Mouse (Mus musculus) brain, embryonic 18.5 days (tissue): ENCODE results near the gene Ankrd17.

Source experiments
- DNase-seq: peaks from one replicate; pipeline ENCODE4 v3.0.0-alpha.2; 2012; ENCODE audit warnings: low read depth, low spot score

The Ankrd17 gene

DNA sequence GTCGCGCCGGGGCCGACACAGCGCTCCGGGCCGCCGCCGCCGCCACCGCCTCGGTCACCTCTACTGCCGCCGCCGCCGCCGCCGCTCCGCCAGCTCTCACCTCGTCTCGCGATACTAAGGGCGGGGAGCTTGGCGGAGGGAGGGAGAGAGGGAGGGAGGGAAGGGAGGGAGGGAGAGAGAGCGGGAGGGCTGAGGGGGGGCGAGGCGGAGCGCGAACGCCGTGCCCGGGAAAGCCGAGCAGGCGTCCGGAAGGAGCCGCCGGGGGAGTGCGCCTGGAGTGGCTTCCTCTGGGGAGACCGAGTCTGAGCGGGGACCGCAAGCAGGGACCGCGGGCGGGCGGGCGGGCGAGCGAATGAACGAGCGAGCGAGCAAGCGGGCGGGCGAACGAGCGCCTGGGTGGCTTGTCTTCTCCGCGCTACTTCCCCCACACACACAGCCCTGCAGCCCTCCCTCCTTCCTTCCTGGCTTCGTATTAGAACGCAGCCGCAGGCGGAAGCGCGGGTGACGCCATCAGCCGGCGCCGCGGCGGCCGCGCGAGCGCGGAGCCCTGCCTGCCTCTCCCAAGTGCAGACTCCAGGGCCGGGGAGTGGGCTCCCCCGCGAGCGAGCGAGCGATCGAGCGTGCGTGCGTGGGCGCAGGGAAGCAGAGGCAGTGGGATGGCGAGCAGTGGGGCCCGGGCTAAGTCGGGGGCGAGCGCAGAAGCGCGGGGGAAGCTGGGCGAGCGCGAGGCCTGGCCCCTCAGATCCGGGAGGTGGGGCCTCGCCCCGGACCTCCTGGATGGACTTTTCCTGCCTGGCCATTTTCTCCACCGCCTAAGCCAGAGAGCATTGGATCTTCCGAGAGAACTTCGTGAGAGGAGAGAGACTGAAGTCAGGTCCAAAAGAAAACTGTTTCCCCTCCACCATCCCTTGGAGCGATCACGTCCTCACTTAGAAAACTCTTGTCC is at the start of gene Ankrd17:
Gene Ankrd17 (minus strand): TSS at position 457 of the 946 bp plus-strand sequence.
- DNase-seq, result peak; percentile 88

DNA sequence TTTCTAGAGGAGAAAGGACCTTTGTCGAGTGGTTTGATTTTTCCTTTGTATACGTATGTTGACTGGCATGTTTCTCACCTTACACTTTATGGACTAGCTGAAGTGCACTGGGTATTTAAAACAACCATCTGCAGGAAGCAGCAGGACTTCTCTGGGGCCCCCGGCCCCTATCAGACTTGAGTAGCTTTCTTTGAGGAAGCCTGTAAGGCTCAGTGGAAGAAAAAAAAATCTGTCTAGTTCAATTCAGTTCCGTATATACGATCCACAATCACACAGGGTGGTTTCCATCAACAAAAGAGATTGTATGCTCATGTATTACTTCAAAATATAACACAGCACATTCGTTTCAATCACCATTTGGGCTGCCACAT is 48.5 kb upstream of the Ankrd17 start:
- DNase-seq, result no peak

DNA sequence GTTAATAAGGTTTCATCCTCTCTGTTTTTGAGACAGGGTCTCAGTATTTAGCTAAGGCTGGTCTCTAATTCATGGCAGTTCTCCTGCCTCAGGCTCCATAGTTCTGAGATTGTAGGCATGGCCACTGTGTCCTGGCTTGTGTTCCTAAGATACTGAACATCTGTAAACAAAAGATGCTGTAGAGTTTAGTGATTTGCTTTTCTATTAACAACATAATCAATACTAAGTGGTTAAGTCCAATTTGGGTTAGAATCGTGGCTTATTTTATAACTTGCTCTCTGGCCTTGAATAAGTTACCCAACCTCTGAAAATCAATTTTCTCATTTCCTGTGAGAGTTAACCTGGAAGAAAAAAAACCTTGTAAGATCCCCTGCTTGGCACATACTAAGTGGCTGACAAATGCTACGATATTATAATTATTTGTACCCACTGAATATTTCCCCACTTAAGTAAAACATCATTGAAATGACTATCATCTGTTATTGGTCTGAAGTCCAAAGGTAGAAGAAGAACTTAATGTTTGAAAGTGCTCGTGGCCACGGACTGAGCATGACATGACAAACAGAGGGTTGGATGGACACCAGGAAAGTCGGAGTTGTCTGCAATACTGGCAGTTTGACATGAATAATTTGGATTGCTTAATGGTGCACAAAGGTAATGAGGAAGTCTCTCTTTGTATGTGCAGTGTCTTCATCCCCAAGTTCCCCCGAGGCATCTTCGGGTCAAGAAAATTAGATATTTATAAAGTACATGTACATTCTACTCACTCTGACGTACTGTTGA is 48.0 kb upstream of the Ankrd17 start:
- no peak for DNase-seq

DNA sequence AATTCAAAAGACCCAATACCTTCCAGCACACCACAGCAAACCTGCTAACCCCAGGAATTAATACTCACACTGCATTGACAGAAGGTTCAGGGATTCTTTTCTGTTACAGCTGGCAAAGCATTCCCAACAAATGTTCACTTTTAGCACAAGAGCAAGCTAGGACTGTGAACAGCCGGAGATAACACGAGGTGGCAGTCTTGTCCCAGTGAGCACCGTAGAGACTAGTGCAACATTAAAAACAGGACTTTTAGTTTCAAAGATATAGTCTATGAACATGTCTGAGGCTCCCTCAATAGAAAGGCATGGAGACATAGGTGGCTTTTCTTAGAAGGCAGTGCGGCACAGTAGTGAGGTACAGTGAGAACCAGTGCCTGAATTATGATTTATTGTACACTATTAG is 38.8 kb upstream of the Ankrd17 start:
- peak; percentile 4 for DNase-seq

DNA sequence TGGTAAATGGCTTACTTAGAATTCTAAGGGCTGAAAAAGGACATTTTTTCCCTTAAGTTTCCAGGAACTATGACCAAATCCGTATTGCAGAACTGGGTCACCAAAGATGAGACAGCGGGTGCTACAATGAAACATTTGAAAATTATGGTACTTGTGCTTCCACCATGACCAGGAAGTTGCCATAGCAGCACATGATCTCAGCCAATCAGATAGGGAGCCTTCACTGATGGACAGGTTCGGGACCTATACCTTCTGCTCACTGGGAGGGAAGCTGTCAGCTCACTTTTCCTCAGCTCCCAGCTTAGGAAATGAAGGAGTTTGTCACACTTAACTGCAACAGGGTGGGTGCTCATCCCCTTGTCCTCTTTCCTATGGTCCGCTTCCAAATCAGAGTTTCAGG is 30.4 kb upstream of the Ankrd17 start:
- DNase-seq, result no peak

DNA sequence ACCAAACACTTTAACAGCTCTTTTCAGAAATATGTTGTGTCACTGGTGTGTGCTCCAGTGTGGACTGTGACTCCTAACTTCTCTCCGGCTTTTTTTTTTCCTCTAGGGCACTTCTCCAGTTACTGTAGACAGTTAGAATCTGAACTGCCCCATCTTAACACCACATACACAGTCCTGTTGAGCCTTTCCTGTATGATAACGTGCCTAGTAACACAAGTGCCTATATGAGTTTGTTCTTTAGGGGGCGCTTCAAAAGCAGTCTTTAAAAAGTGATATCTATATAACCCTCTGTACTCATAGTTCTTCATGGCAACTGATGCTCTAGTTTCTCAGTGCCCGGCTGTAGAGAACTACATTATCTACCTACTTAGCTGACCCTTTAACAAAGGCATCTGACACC is 27.9 kb upstream of the Ankrd17 start:
- DNase-seq, result no peak

DNA sequence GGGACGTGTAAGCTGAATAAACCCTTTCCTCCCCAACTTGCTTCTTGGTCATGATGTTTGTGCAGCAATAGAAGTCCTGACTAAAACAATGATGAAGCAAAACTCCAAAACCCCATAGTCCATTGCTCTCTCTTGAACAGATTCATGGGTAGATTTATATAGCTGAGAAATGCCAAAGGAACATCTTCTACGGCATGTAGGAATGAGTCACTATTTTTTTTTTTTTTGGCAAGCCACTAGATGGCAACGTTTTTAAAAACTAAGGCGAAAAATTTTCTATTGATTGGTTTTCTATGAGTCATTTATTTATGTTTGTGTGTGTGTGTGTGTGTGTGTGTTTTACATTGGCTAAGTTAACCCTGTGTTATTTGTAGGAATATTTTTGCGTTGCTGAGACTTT is 27.4 kb upstream of the Ankrd17 start:
- no peak for DNase-seq

DNA sequence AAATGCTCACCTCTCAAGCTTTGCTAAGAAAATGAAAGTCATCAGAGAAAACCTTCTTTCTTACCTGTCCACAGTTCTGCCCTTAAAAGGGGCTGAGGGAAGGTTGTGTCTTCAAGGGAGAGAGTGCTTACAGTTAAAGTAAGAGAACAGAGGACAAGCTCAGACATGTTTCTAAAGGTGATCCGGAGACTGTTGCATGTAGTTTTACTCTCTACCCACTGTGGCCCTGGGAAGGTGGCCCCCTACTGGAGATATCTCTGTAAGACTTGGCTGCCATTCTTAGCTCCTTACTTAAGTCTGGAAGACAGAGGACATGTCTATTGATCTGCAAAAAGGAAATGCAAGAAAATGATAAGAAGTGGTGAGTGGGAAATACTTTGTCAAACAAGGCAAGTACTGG is 16.7 kb upstream of the Ankrd17 start:
- no peak for DNase-seq

DNA sequence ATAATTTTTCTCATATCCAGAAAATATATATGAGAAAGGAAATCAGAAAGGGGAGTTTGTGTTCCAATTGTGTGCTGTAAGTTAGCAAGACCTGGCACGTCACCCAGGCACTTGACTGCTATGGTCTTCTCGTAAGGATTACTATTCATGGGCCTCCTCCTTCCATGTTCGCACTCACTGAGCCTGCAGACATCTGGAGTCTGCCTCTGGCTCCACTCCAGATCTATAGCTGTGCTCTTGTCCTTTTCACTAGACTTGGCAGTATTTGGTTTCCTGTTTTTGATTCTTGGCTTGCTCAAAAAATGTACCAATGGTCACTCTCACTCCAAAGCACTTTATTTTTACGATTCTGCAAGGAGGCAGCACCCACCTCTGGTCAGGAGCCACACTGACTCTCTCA is 15.1 kb upstream of the Ankrd17 start:
- DNase-seq, result no peak

DNA sequence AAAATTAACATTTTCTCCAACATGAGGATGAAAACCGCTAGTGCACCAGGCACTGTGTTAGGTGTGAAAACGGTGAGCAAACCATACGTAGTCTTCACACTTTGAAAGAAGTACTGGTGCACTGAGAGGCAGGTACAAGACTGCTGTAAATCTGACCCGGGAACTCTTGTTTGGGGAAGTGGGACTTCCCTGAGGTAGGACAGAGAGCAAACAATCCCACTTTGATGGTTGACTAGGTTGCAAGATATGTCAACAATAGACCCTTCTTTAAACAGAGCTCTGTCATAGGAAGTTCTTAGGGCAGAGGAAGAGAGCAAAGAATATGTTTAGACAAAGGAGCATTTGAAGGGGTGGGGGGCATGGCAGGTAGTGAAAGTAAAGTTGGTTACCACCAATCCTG is 7.3 kb upstream of the Ankrd17 start:
- DNase-seq, result no peak

DNA sequence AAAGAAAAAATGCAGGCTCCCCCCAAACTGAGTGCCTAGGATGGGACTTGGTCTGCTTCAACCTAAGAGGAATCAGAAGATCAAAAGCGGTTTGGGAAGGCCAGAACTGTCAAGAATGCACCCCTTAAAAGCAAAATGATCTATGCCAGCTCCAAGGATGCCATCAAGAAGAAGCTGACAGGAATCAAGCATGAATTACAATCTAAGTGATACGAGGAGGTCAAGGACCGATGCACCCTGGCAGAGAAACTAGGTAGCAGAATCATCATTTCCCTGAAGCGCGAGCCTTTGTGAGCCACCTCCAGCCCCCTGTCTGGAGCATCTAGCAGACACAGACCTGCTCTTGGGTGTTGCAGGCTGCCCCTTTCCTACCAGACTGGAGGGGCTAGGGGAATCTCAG is 4.0 kb upstream of the Ankrd17 start:
- DNase-seq, result no peak

DNA sequence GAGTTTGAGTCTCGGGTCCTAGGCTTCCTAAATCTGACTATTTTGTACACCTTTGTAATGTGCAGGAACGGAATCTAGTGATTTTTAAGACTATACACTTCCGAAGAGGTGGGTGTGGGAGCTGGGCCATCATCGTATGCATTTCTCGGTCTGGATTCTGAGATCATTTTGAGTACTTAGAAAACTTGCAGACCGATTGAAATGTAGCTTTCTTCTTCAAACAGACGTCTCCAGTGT is 608 bp upstream of the Ankrd17 start, which contains the start of gene Gm9958:
Gene Gm9958 (plus strand): TSS at position 138 of the 237 bp plus-strand sequence.
- DNase-seq, result no peak

DNA sequence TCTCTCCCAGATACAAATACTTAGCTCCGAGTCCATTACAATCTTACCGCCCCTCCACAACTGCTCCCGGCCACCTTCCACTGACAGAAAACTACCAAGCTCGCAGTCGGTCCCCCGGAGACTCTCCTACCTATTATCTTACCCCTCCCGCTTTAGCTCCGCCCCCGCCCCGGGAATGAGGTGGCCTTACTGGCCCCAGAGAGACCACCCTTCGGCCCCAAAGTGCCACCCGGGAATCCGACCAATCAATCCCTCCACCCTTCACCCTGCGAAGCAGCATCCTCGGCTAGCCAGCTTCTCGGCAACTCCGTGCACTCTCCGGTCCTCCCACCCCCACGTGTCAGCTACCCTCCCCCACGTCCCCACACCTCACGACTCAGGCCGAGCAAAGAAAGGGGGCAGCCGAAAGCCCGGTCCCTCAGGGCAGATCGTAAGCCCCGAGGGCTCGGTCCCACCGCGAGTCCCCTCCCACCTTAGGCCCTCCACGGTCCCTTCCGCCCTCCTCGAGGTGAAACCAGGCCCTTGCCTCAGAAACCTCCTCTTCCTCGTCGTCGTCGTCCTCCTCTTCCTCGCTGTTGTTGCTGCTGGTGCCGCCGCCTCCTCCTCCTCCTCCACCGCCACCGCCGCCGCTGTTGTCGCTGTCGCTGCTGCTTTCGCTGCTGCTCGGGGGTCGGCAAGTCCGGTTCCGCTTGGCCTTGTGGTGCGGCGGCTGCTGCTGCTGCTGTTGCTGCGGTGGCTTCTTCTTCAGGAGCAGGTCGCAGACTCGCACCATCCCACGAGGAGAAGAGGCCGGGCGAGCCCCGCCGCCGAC is 1.0 kb downstream of the Ankrd17 start:
- no peak for DNase-seq

DNA sequence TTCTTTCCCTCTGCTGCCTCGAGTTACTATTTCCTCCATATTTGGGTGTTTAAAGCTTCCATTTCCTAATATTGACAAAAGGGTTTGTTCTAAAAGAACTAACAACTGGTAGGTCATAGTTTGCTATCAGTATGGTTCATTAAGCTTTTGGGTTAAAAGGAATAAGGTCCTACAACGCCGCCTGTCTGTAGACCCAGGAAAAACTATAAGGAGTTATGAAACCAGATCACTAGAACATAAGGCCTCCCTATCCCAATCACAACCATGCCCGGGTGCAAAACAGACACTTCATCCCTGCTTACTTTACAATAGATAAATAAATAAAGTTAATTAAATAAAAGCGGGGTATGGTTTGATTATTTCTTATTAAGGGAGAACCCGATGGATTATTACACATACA is 1.9 kb downstream of the Ankrd17 start:
- no peak for DNase-seq

DNA sequence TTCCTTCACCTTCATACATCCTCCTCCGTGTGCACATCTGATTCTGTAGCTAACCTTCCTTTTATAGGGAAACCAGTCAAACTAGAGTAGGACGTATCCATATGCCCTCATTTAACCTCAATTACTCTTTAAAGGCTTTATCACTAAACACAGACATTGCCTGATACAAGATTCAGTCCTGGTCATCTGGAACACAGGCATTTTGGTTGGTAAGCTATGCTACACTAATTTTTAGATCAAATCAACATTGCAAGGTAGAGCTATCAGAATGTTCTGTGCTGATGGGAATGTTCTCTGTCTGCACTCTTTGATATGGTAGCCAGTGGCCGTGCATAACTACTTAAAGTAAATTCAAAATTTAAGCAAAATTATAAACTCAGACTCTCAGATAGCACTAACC is 10.6 kb downstream of the Ankrd17 start:
- no peak for DNase-seq

DNA sequence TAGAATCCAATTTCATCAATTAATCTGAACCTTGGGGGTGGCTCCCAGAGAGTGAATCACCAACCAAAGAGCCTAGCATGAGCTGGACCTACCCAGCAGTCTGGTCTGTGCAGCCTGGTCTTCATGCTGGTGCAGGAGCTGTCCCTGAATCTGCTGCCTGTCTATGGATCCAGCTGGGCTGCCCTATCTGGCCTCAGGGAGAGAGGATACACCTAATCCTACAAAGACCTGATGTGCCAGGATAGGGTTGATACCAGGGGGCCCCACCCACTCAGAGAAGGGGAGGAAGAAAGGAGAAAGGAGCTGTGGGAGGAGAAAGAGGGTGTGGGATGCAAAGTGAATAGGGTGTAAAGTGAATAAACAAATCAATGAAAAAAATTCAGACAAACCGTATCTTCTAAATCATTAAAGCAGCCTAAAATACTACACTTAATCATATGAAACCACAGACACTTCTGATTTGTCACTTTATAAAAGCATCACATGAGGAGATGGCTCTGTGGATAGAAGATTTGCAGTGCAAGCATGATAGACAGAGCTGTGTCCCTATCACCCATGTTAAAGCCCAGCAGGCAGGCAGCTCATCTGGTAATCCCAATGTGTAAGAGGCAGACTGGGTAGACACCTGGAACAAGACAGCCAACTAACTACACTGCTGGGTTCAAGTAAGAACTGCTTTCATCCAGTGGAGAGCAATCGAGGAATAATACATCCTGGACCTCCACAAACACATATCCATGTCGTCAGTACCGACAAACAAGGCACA is 12.6 kb downstream of the Ankrd17 start:
- DNase-seq, result no peak

DNA sequence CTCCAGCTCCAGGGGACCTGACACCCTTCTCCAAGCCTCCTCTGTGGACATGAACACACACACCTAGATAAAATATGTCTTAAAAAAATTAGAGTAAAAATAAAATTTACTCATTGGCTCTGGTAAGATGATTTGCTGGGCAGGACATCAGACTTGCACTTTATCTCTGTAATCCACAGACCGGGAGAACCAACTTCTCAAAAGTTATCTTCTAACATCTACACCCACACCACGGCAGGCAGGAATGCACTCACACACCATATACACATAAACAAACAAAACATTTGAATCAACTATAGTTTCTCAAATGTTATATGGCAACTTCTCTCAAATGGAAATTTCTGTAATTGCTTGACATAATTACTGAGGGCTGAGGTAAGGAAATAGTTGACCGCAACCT is 19.5 kb downstream of the Ankrd17 start:
- no peak for DNase-seq

DNA sequence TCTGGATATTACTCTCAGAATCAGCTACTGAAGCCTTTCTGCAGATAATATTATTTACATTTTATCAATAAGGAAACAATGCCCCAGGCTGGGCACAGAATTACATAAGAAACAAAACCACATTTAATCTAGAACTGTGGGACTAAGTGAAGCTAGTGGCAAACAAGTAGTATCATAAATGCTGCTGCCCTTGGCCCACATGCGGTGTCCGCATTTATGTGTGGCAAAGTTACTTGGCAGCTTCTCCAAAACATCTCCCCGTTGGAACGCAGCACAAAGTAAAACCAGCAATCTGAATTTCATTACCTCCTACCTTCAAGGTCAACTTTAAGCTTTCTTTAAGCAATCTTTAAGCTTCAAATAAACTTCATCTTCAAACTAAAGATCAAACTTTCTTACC is 25.5 kb downstream of the Ankrd17 start:
- no peak for DNase-seq

DNA sequence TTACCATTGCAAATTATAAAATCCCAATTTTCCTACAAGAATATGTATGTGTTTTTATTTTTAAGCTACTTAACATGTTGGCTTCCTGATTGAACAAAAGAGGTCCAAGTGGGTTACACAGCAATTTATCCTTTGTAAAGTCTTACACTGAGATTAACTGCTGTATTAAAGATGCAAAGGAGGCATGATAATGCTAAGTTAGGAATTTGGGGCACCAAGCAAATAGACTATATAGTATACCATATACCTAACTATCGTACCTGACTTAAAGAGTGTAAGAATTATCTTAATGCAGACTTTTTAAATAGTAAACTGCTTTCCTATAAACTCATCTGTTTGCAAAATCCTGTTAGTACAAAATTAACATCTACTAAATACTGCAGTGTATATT is 26.4 kb downstream of the Ankrd17 start:
- no peak for DNase-seq

DNA sequence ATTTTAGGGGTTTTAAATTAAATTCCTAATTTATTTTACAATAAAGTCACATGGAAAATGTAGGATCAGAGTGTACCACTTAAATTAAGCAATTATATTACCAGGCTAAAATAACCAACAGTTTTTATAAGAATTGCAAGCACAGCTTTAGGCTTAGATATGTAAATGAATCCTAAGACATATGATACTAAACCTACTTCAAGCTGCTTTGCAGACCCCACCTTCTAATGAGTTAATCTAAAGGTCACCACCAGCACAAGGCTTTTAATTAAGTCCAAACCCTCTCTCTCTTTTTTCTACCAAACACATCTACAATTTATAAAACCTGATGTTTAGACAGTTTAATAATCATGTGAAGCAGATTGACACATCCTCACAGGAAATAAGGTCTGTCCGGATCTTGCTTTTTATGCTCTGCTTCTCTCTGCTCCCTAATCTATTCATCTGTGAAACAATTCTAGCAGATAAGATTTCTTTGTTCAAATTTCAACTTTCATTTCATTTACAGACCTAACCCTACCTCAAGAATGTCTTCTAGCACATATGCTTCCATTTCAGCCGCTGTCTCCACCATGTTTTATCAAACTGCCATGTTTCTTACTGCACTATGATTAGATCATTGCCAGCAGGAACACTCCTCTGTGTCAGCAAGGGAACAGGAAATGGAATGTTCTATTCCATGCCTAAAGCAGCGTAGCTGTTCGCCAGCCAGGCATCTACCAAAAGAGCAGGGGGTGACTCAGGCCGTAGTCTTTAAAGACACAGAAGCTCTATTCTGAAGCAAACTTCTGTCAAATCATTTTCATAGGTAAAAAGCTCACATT is 27.0 kb downstream of the Ankrd17 start:
- DNase-seq, result peak; percentile 72
